Mouse (Mus musculus): ENCODE data around the gene Hspa2.
"Not testable (repeated sequence)": the region's sequence is repeated elsewhere in the genome, so short reads cannot be mapped to it uniquely, and the experiment has no call there.

The Hspa2 gene

GRCm38 (mm10) chr12:76435549-76435948, 31.6 kb downstream of the Hspa2 start:
- no peak for DNase-seq

- not testable (repeated sequence) for DNase-seq
These were observed 39.5 kb downstream of the Hspa2 start for GRCm38 (mm10) chr12:76443488-76443887.

GRCm38 (mm10) chr12:76444359-76444772, 40.4 kb downstream of the Hspa2 start:
- DNase-seq = no peak

DNA sequence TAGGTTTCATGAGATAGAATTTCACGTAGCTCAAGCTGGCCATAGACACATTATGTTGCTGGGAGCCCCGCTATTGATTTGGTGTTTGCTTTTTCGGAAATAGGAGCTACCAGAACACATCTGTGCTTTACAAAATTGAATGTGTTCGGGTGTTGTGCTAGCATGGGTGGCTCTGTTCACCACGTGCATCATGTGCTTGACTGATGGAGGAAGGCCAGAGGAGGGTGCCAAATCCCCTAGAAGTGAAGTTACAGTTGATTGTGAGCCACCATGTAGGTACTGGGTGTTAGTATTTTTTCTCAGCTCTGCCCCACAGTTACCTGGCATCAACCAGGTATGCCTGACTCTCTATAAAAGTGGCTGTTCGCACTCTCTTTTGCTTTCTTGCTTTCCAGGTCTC, 40.9 kb downstream of the Hspa2 start:
- no peak for DNase-seq

DNA sequence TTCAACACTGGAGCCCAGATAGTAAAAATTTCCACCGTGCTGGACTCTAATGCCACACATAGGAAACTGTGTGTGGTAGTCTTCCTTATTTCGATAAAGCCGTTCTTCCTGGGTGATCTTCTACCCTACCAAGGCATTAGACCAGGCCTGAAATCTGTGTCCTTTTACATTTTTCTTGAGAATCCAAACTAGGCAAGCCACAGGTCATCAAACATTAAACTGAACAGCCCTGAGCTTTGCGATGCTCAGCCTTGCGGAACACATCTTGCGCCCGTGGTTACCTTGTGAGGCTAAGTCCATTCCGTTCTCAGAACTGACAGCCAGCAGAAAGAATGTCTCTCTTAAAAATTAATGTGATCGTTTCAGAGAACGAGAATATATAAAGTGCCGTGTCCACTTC, 42.2 kb downstream of the Hspa2 start:
- no peak for DNase-seq

DNA sequence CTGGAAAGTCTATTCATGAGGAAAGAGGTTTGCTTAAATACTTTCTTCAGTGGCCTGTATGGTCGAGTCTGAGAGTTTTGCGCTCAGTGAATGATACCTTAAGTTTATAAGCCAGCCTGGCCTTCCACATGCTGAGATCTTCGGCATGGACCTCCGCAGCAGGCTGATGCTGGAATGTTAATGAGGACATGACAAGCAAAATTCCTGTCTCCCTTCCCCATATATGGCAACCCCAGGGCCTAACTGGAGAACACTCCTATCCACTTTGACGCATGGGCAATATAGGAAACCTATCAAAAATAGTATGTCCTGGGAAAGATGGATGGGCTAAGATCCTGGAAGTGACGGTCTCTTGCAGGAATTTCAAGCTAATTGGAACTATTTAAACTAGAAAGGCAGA, 44.2 kb downstream of the Hspa2 start:
- DNase-seq = no peak

DNA sequence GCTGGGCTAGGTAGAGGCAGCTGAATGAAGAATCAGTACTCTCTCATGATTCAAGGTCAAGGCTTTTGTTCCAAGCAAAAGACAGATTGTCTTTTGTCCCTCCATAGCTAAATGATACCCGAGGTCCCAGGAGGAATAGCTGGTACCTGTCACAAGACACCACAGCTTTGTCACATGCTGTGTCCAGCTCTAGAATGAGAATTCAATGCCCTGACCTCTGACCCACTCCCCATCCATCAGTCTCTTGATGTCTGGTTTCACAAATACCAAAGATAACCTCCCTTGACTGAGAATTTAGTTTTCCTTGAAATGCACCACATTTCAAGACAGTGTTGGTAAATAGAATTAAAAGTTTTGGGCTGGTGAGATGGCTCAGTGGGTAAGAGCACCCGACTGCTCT, 48.2 kb downstream of the Hspa2 start:
- DNase-seq = no peak

All from cerebellum, adult 11 months (tissue).